Mouse (Mus musculus) hindbrain, embryonic 12.5 days (tissue): ENCODE data around the gene Aspa. TPM values are rescaled to one million over a fixed set of nuclear protein-coding genes. Genes with fewer than 3 reads are reported as not detected.
"Not testable (repeated sequence)": the region's sequence is repeated elsewhere in the genome, so short reads cannot be mapped to it uniquely, and the experiment has no call there.

Experiments used
- ATAC-seq: fragments of 200-750 bp; cut with Nextera tagmentation; 2 replicates; pipeline ENCODE4 v1.8.0; 2017; ENCODE audit warnings: moderate TSS enrichment; ENCODE audit not compliant: low FRiP score
- H3K27ac ChIP-seq: fragments of 300-500 bp; sonication (generic); 2 replicates; pipeline ENCODE4 v1.5.1; 2016; ENCODE audit warnings: mild to moderate bottlenecking
- H3K27me3 ChIP-seq: fragments of 300-500 bp; sonication (generic); 2 replicates; pipeline ENCODE4 v1.6.1; 2016; ENCODE audit warnings: mild to moderate bottlenecking
- H3K36me3 ChIP-seq: fragments of 300-500 bp; sonication (generic); 2 replicates; pipeline ENCODE4 v1.6.1; 2016; ENCODE audit warnings: mild to moderate bottlenecking
- H3K4me1 ChIP-seq: fragments of 300-500 bp; sonication (generic); 2 replicates; pipeline ENCODE4 v1.6.1; 2016
- H3K4me2 ChIP-seq: fragments of 300-500 bp; sonication (generic); replicated peaks from 2 replicates; pipeline ENCODE4 v1.6.1; 2016; ENCODE audit warnings: mild to moderate bottlenecking
- H3K4me3 ChIP-seq: fragments of 300-500 bp; sonication (generic); 2 replicates; pipeline ENCODE4 v1.5.1; 2016; ENCODE audit warnings: mild to moderate bottlenecking
- H3K9ac ChIP-seq: fragments of 300-500 bp; sonication (generic); 2 replicates; pipeline ENCODE4 v1.6.1; 2016; ENCODE audit warnings: mild to moderate bottlenecking, moderate library complexity
- H3K9me3 ChIP-seq: fragments of 300-500 bp; sonication (generic); replicated peaks from 2 replicates; pipeline ENCODE4 v1.6.1; 2016; ENCODE audit warnings: mild to moderate bottlenecking
- WGBS: fragments of 180-500 bp; shearing (Covaris S2); methylation state at CpG from one replicate; pipeline ENCODE4 v1.1.7; 2016; 5-methylcytosine and 5-hydroxymethylcytosine counted together
- polyA plus RNA-seq: library from polyadenylated mRNA; unstranded; fragments of >200 nt; fragmentation: Nextera tagmentation; extraction: Ambion mirVana; gene quantifications from 2 replicates; pipeline ENCODE4 v1.2.1, GENCODE M21; 2016

The Aspa gene
- 0.27 and 0.70 TPM in 2 replicates for polyA plus RNA-seq

DNA sequence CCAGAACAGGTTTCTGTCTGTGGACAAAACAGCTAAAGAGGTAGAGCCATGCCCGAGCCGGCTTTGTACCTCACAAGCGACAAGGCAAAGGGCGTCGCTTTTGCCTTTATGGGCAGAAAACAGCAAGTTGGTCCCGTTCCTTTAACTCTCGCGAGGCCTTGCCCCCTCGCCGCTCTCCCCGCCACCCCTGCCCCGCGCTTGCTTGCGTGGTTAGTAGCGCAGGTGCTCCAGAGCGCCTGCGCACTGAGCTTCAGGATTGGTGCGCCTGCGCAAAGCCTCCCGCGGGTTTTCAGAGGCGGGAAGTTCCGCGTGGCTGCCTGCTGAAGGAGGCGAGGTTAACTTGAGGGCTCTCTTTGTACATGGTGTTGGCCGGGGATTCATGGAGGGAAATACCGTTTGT lies at the start of gene Aspa, which contains the start of the genes Gm49340 and Spata22:
Aspa (minus strand) TSS at position 155 of the 400 bp plus-strand sequence.
Gm49340 (plus strand) TSS at position 300 of the 400 bp plus-strand sequence.
Spata22 (plus strand) TSS at position 300 of the 400 bp plus-strand sequence.
- no peak for ATAC-seq
- H3K4me2 ChIP-seq = no peak within 1 kb of the TSS
- H3K36me3 ChIP-seq = no peaks in the 10 kb centered on the region
- no peak within 1 kb of the TSS for H3K9ac ChIP-seq
- H3K27me3 ChIP-seq = no peaks in the 10 kb centered on the region
- WGBS = 79% methylated on average over 27 of the region's 27 CpGs
- no peak within 1 kb of the TSS for H3K4me3 ChIP-seq
- 0 out of 2 replicates have a peak, but pooled peaks cover 7% of the 10 kb centered on the region for H3K9me3 ChIP-seq
- H3K27ac ChIP-seq = no peak within 1 kb of the TSS
- H3K4me1 ChIP-seq = no peaks in the 10 kb centered on the region

DNA sequence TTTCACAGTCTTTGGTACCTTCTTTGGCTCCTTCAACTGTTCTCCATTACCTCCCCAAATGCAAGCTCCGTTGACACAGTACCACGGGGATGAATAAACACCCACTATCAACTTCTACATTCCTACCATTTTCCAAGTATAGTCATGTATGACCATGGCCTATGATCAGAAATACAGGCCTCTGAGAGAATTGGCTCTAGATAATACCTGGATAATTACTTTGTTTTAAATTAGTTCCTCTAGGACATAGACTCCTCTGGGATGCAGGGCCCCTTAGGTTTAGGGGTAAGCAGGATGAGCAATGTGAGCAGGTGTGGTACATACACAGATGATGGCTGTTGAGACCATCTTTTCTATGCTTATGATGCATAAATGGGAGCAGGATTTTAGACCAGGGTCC lies 41.5 kb upstream of the Aspa start, which contains the start of gene Olfr376:
Olfr376 (plus strand) TSS at position 301 of the 400 bp plus-strand sequence.
- Histone ChIP-seq H3K27ac (no peak within 1 kb of the TSS), H3K9me3 (0 out of 2 replicates have a peak, but pooled peaks cover 3% of the 10 kb centered on the region), H3K4me2 (no peak within 1 kb of the TSS), H3K36me3 (no peaks in the 10 kb centered on the region), H3K9ac (no peak within 1 kb of the TSS), H3K4me3 (no peak within 1 kb of the TSS), H3K27me3 (no peaks in the 10 kb centered on the region), H3K4me1 (no peaks in the 10 kb centered on the region)
- ATAC-seq = no peak
- WGBS = 93% methylated on average over 2 of the region's 2 CpGs

DNA sequence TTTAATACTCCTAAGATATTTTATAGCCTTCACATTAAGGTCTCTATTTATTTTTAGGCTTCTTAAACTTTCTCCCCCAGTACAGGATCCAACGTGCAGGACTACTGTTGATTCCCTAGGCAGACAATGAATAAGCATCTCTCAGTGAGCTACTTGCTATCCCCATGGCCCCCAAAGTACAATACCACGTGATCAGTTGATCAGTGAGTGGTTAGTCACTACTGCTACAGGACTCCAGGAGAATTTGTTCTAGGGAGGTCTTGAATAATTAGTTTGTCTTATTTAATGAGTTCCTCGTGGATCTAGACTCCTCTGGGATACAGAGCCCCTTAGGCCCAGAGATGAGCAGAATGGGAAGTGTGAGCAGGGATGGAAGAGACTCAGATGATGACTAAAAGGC lies 21.1 kb upstream of the Aspa start, which contains the start of gene Olfr20:
Olfr20 (plus strand) TSS at position 301 of the 400 bp plus-strand sequence.
- no peak within 1 kb of the TSS for H3K4me3 ChIP-seq
- H3K9ac ChIP-seq = no peak within 1 kb of the TSS
- no peaks in the 10 kb centered on the region for H3K36me3 ChIP-seq
- H3K9me3 ChIP-seq = no peaks in the 10 kb centered on the region
- H3K4me1 ChIP-seq = no peaks in the 10 kb centered on the region
- WGBS = 50% methylated on average over 3 of the region's 3 CpGs
- H3K27me3 ChIP-seq = no peaks in the 10 kb centered on the region
- no peak within 1 kb of the TSS for H3K27ac ChIP-seq
- H3K4me2 ChIP-seq = no peak within 1 kb of the TSS
- ATAC-seq = no peak

DNA sequence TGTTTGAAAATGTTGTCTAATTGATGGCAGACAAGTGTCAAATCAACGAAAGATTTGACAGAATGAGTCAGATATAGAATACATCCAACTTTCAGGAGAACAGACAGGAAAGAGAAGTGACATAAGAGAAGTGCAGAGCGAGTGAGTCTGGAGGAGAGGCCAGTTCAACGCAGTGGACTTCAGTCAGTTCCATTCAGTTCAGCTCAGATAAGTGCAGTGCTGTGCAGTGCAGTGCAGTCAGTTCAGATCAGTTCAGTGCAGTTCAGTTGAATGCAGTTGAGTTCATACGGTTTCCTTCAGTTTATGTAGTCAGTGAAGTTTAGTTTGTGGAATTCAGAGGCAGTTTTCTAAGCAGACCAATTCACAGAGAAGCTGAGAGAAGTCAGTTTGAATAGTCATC lies 7.5 kb upstream of the Aspa start:
- 84% methylated on average over 4 of the region's 4 CpGs for WGBS
- no peaks in the 10 kb centered on the region for H3K27me3 ChIP-seq
- no peak overlapping the region for H3K27ac ChIP-seq
- no peak overlapping the region for H3K4me3 ChIP-seq
- no peak for ATAC-seq
- H3K36me3 ChIP-seq = no peaks in the 10 kb centered on the region
- no peak overlapping the region for H3K4me2 ChIP-seq
- no peaks in the 10 kb centered on the region for H3K4me1 ChIP-seq
- H3K9ac ChIP-seq = no peak overlapping the region
- no peaks in the 10 kb centered on the region for H3K9me3 ChIP-seq

DNA sequence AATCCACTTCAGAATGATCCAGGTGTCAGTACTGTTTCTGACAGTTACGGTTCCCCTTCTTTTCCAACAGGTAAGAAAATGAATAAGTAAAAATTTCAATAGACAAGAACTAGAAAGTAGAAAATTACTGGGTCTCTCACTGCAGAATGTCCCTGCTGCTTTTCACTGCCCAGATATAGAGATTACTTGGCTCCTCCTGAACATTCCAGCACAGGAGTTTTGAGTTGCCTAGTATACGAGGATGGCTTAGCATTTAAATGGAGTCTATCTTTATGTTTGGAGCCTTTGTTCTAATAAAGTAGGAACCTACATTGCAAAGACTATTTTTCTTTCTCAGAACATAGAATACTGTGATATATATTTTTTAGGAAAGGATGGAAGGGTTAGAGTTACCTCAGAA lies 4.0 kb upstream of the Aspa start:
- Histone ChIP-seq H3K27ac (no peak overlapping the region), H3K4me2 (no peak overlapping the region), H3K4me3 (no peak overlapping the region), H3K27me3 (no peaks in the 10 kb centered on the region), H3K36me3 (no peaks in the 10 kb centered on the region), H3K9ac (no peak overlapping the region), H3K4me1 (no peaks in the 10 kb centered on the region), H3K9me3 (0 out of 2 replicates have a peak, but pooled peaks cover 7% of the 10 kb centered on the region)
- WGBS = 79% methylated on average over 2 of the region's 2 CpGs
- ATAC-seq = no peak

- 80% methylated on average over 4 of the region's 4 CpGs for WGBS
- ATAC-seq = no peak
- H3K27me3 ChIP-seq = no peaks in the 10 kb centered on the region
These were observed 2.0 kb downstream of the Aspa start for GRCm38 (mm10) chr11:73327361-73327760.

GRCm38 (mm10) chr11:73326485-73326886 lies 2.9 kb downstream of the Aspa start:
- Histone ChIP-seq H3K9ac (no peak overlapping the region), H3K9me3 (0 out of 2 replicates have a peak, but pooled peaks cover 7% of the 10 kb centered on the region), H3K27me3 (no peaks in the 10 kb centered on the region), H3K4me1 (no peaks in the 10 kb centered on the region), H3K4me3 (no peak overlapping the region), H3K36me3 (no peaks in the 10 kb centered on the region), H3K27ac (no peak overlapping the region), H3K4me2 (no peak overlapping the region)
- no peak for ATAC-seq
- 62% methylated on average over 12 of the region's 12 CpGs for WGBS

More at GRCm38 (mm10) chr11:73327361-73327760, 2.0 kb downstream of the Aspa start:
- Histone ChIP-seq H3K27ac (no peak overlapping the region), H3K9ac (no peak overlapping the region), H3K4me3 (no peak overlapping the region), H3K4me1 (no peaks in the 10 kb centered on the region), H3K36me3 (no peaks in the 10 kb centered on the region), H3K9me3 (0 out of 2 replicates have a peak, but pooled peaks cover 7% of the 10 kb centered on the region), H3K4me2 (no peak overlapping the region)

GRCm38 (mm10) chr11:73323906-73324830 lies 5.2 kb downstream of the Aspa start:
- no peaks in the 10 kb centered on the region for H3K27me3 ChIP-seq
- 74% methylated on average over 9 of the region's 9 CpGs for WGBS
- no peak overlapping the region for H3K27ac ChIP-seq
- H3K4me1 ChIP-seq = no peaks in the 10 kb centered on the region
- H3K4me3 ChIP-seq = no peak overlapping the region
- no peak overlapping the region for H3K4me2 ChIP-seq
- no peaks in the 10 kb centered on the region for H3K36me3 ChIP-seq
- H3K9me3 ChIP-seq = 0 out of 2 replicates have a peak, but pooled peaks cover 2% of the 10 kb centered on the region
- ATAC-seq = no peak
- no peak overlapping the region for H3K9ac ChIP-seq

GRCm38 (mm10) chr11:73321064-73321463 lies 8.3 kb downstream of the Aspa start:
- not testable (repeated sequence) for H3K36me3 ChIP-seq, H3K27me3 ChIP-seq, H3K4me1 ChIP-seq, ATAC-seq, H3K4me3 ChIP-seq, H3K27ac ChIP-seq, H3K9me3 ChIP-seq, H3K9ac ChIP-seq, H3K4me2 ChIP-seq
- 94% methylated on average over 13 of the region's 13 CpGs for WGBS

- not testable (repeated sequence) for H3K27ac ChIP-seq, H3K9me3 ChIP-seq, H3K4me3 ChIP-seq, H3K4me2 ChIP-seq, H3K9ac ChIP-seq, ATAC-seq, H3K27me3 ChIP-seq, H3K36me3 ChIP-seq, H3K4me1 ChIP-seq
- WGBS = 85% methylated on average over 2 of the region's 2 CpGs
These were observed 10.8 kb downstream of the Aspa start for GRCm38 (mm10) chr11:73318581-73318980.

DNA sequence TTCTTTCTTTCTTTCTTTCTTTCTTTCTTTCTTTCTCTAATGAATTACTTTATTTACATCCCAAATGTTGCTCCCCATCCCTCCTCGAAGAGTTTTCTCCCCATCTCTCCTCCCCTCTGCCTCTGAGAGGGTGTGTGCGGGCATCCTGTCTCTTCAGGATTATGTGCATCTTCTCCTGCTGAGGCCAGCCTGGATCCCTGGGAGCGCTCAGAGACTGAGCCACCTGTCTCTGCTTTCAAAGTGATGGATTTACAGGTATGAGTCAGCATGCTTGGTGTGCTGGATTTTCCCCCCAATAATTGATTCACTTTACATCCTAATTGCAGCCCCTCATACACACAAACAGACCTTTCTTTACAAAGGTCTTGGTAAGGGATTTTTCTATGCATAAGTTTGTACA lies 13.4 kb downstream of the Aspa start:
- no peak overlapping the region for H3K9ac ChIP-seq
- 51% methylated on average over 3 of the region's 3 CpGs for WGBS
- no peaks in the 10 kb centered on the region for H3K36me3 ChIP-seq
- no peaks in the 10 kb centered on the region for H3K9me3 ChIP-seq
- H3K4me2 ChIP-seq = no peak overlapping the region
- H3K27ac ChIP-seq = no peak overlapping the region
- H3K4me1 ChIP-seq = no peaks in the 10 kb centered on the region
- H3K27me3 ChIP-seq = no peaks in the 10 kb centered on the region
- ATAC-seq = no peak
- H3K4me3 ChIP-seq = no peak overlapping the region

GRCm38 (mm10) chr11:73303123-73303522 lies 26.3 kb downstream of the Aspa start:
- Histone ChIP-seq H3K4me2 (no peak overlapping the region), H3K9ac (no peak overlapping the region), H3K36me3 (no peaks in the 10 kb centered on the region), H3K9me3 (no peaks in the 10 kb centered on the region), H3K27me3 (no peaks in the 10 kb centered on the region), H3K4me1 (no peaks in the 10 kb centered on the region), H3K4me3 (no peak overlapping the region), H3K27ac (no peak overlapping the region)
- no peak for ATAC-seq
- 29% methylated on average over 2 of the region's 2 CpGs for WGBS
